Mouse (Mus musculus) spleen, adult 10 weeks (tissue): ENCODE results near the gene Nmur1. TPM values are rescaled to one million over a fixed set of nuclear protein-coding genes. Genes with fewer than 3 reads are reported as not detected.

ENCODE experiments used
- polyA plus RNA-seq: library from polyadenylated mRNA; stranded (reverse); fragments of 350-450 nt; fragmentation: Illumina TruSeq; extraction: RNeasy Lipid Tissue Mini Kit (QIAGEN cat#74804); gene quantifications from one replicate; pipeline ENCODE4 v1.2.3, GENCODE M21; 2015; ENCODE audit warnings: low replicate concordance; ENCODE audit not compliant: insufficient read depth

Nmur1 gene
- polyA plus RNA-seq: not detected

GRCm38 (mm10) chr1:86426128-86426527 is at the start of gene Nmur1, which contains the start of gene Tex44:
Gene Nmur1 (minus strand): TSS chr1:86426228.
Gene Tex44 (plus strand): TSS chr1:86426329.

GRCm38 (mm10) chr1:86358906-86359797 is 66.9 kb downstream of the Nmur1 start, which contains the start of gene Ncl:
Gene Ncl (minus strand): TSS chr1:86359400.

Other genes starting within 250 kb of the Nmur1 start
- 1.4 TPM for gene B3gnt7, start 123.4 kb downstream of the Nmur1 start, polyA plus RNA-seq
- 449 TPM for gene Ncl, start 66.8 kb downstream of the Nmur1 start, polyA plus RNA-seq
- not detected for gene Tex44, start 101 bp upstream of the Nmur1 start, polyA plus RNA-seq
- 2,031 TPM for gene Ptma, start 100.5 kb upstream of the Nmur1 start, polyA plus RNA-seq
- 34.6 TPM for gene Pde6d, start 156.4 kb upstream of the Nmur1 start, polyA plus RNA-seq
- 17.0 TPM for gene Cops7b, start 156.7 kb upstream of the Nmur1 start, polyA plus RNA-seq
- not detected for gene Nppc, start 244.3 kb upstream of the Nmur1 start, polyA plus RNA-seq